Mouse (Mus musculus) myocyte (in vitro differentiated cells): ENCODE measurements at regions not wholly inside any gene's neighbourhood (a gene's known extent, or its start where the extent isn't known, plus 50 kb on each side); places are given as distances from the start of the nearest gene placed in this dataset.

Experiments used
- MAX ChIP-seq: IDR thresholded peaks from one replicate; pipeline ENCODE4 v1.6.1; 2011; ENCODE audit warnings: low read depth, mild to moderate bottlenecking, control low read depth
- POLR2A ChIP-seq: IDR thresholded peaks from one replicate; pipeline ENCODE4 v1.6.1; 2011; ENCODE audit warnings: low read depth, mild to moderate bottlenecking, control low read depth, moderate library complexity; ENCODE audit not compliant: insufficient read length

DNA sequence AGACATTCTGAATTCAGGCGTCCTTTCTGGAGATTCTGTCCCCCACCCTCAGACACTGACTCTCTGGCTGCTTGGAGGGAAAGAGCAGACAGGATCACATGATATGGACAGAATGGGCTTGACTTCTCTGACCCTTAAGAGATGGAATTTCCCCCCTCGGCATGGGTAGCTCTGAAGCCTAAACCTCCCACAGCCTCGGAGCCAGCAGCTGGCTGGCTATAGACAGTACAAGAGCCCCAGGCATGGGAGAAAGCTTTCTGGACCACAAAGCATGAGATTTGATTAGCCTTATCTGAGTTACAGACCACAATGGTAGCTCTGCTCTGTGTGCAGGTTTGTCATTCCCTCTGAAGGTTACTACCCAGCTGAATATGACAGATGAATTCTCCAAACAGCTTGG, 156.1 kb upstream of the Sstr4 start:
- TF ChIP-seq POLR2A (no peak), MAX (no peak)
